Mouse (Mus musculus) stomach, postnatal 0 days (tissue): ENCODE data around the gene Palld.

Experiments
- CTCF ChIP-seq: IDR thresholded peaks from 2 replicates; pipeline ENCODE4 v1.5.1; 2016; ENCODE audit warnings: antibody characterized with exemption, low read depth, mild to moderate bottlenecking, moderate library complexity
- EP300 ChIP-seq: optimal IDR thresholded peaks from 2 replicates; pipeline ENCODE3; 2016; ENCODE audit warnings: antibody characterized with exemption

- no peak for TF ChIP-seq CTCF
- no peak for TF ChIP-seq EP300
These were observed 200.4 kb downstream of the Palld start for GRCm38 (mm10) chr8:61702122-61702521.
